Mouse (Mus musculus) C2C12 (cell line): ENCODE data around the gene Pfdn4. TPM values are rescaled to one million over a fixed set of nuclear protein-coding genes. Genes with fewer than 3 reads are reported as not detected.
A peak's percentile ranks its signal among the peaks of the same experiment; 100 is the strongest.

Source experiments
- H3K27me3 ChIP-seq: one replicate; pipeline ENCODE4 v1.6.1; 2011; ENCODE audit not compliant: control insufficient read depth, insufficient read depth, insufficient read length
- H3K36me3 ChIP-seq: one replicate; pipeline ENCODE4 v1.6.1; 2011; ENCODE audit not compliant: control insufficient read depth, insufficient read depth
- H3K4me3 ChIP-seq: one replicate; pipeline ENCODE4 v1.5.1; 2011; ENCODE audit warnings: mild to moderate bottlenecking, control low read depth; ENCODE audit not compliant: poor library complexity, insufficient read depth, severe bottlenecking
- H3K79me2 ChIP-seq: one replicate; pipeline ENCODE4 v1.6.1; 2011; ENCODE audit not compliant: control insufficient read depth, insufficient read depth
- H3K79me3 ChIP-seq: one replicate; pipeline ENCODE4 v1.6.1; 2011; ENCODE audit warnings: low read depth, control low read depth
- H3ac ChIP-seq: one replicate; pipeline ENCODE3; 2011; ENCODE audit warnings: low read depth; ENCODE audit not compliant: control insufficient read depth, insufficient read length
- CEBPB ChIP-seq: IDR thresholded peaks from one replicate; pipeline ENCODE4 v1.6.1; 2011; ENCODE audit warnings: low read depth, mild to moderate bottlenecking, control low read depth, moderate library complexity
- CTCF ChIP-seq: IDR thresholded peaks from one replicate; pipeline ENCODE4 v1.5.1; 2011; ENCODE audit not compliant: control insufficient read depth, insufficient read depth, insufficient read length
- FOSL1 ChIP-seq: IDR thresholded peaks from one replicate; pipeline ENCODE4 v1.8.0; 2011; ENCODE audit warnings: mild to moderate bottlenecking, low read length; ENCODE audit not compliant: poor library complexity, insufficient read depth, severe bottlenecking
- MAX ChIP-seq: IDR thresholded peaks from one replicate; pipeline ENCODE4 v1.6.1; 2011; ENCODE audit warnings: mild to moderate bottlenecking, control low read depth
- MYOD1 ChIP-seq: IDR thresholded peaks from one replicate; pipeline ENCODE4 v1.6.1; 2011; ENCODE audit warnings: low read depth; ENCODE audit not compliant: control insufficient read depth, insufficient read length
- MYOG ChIP-seq: IDR thresholded peaks from one replicate; pipeline ENCODE4 v1.6.1; 2011; ENCODE audit not compliant: control insufficient read depth, insufficient read length; ENCODE audit errors: extremely low read depth
- USF1 ChIP-seq: IDR thresholded peaks from one replicate; pipeline ENCODE4 v1.6.1; 2011; ENCODE audit warnings: low read depth, mild to moderate bottlenecking, control low read depth, moderate library complexity
- polyA plus RNA-seq: library from polyadenylated mRNA; unstranded; fragments of >200 nt; fragmentation: generic; extraction: Trizol; gene quantifications from one replicate; pipeline ENCODE4 v1.2.1, GENCODE M21; 2012; ENCODE audit warnings: missing spikeins

The Pfdn4 gene
- polyA plus RNA-seq, 1 experiment, result 42.9 TPM

GRCm38 (mm10) chr2:170487202-170487601 lies 9.0 kb upstream of the Pfdn4 start:
- H3K79me2 ChIP-seq, result no peaks in the 10 kb centered on the region
- no peaks in the 10 kb centered on the region for H3K36me3 ChIP-seq
- no peak for TF ChIP-seq MAX
- no peaks in the 10 kb centered on the region for H3K79me3 ChIP-seq
- H3ac ChIP-seq, result no peak overlapping the region
- H3K27me3 ChIP-seq, result peaks cover 49% of the 10 kb centered on the region
- H3K4me3 ChIP-seq, result no peak overlapping the region

GRCm38 (mm10) chr2:170487890-170488502 lies 8.2 kb upstream of the Pfdn4 start:
- Histone ChIP-seq H3K36me3 (no peaks in the 10 kb centered on the region), H3ac (no peak overlapping the region), H3K27me3 (peaks cover 51% of the 10 kb centered on the region), H3K4me3 (no peak overlapping the region), H3K79me2 (no peaks in the 10 kb centered on the region), H3K79me3 (no peaks in the 10 kb centered on the region)
- no peak for TF ChIP-seq MYOG
- no peak for TF ChIP-seq USF1
- no peak for TF ChIP-seq MAX
- TF ChIP-seq CEBPB, result no peak
- no peak for TF ChIP-seq CTCF
- TF ChIP-seq FOSL1, result no peak
- TF ChIP-seq MYOD1, result no peak

- Histone ChIP-seq H3K27me3 (peaks cover 61% of the 10 kb centered on the region), H3K4me3 (no peak overlapping the region)
Measured at GRCm38 (mm10) chr2:170494784-170495710, 1.2 kb upstream of the Pfdn4 start.

GRCm38 (mm10) chr2:170497091-170497566 lies 901 bp downstream of the Pfdn4 start, which contains the start of gene Cyp24a1:
TSS of gene Cyp24a1 (minus strand) at chr2:170497145.
- Histone ChIP-seq H3K79me3 (no peaks in the 10 kb centered on the region), H3K79me2 (no peaks in the 10 kb centered on the region), H3K4me3 (no peak within 1 kb of the TSS), H3K27me3 (peaks cover 50% of the 10 kb centered on the region), H3K36me3 (no peaks in the 10 kb centered on the region), H3ac (no peak within 1 kb of the TSS)
- TF ChIP-seq CEBPB, result peak; percentile 32
- no peak for TF ChIP-seq FOSL1

More at GRCm38 (mm10) chr2:170494784-170495710, 1.2 kb upstream of the Pfdn4 start:
- Histone ChIP-seq H3ac (no peak overlapping the region), H3K79me2 (no peaks in the 10 kb centered on the region), H3K79me3 (no peaks in the 10 kb centered on the region), H3K36me3 (no peaks in the 10 kb centered on the region)
- TF ChIP-seq CTCF (no peak), MYOG (no peak), USF1 (no peak), CEBPB (no peak), FOSL1 (no peak), MAX (no peak), MYOD1 (no peak)

- no peaks in the 10 kb centered on the region for H3K36me3 ChIP-seq
- H3K79me2 ChIP-seq, result no peaks in the 10 kb centered on the region
- TF ChIP-seq USF1 (no peak), MYOD1 (no peak), CEBPB (no peak), FOSL1 (no peak), MYOG (no peak), CTCF (no peak), MAX (no peak)
- no peak overlapping the region for H3K4me3 ChIP-seq
- H3ac ChIP-seq, result no peak overlapping the region
- no peaks in the 10 kb centered on the region for H3K79me3 ChIP-seq
- H3K27me3 ChIP-seq, result peaks cover 45% of the 10 kb centered on the region
Measured at GRCm38 (mm10) chr2:170498011-170498410, 1.8 kb downstream of the Pfdn4 start.
